Mouse (Mus musculus) myocyte (in vitro differentiated cells): ENCODE results near the gene Relt. TPM values are rescaled to one million over a fixed set of nuclear protein-coding genes. Genes with fewer than 3 reads are reported as not detected.

ENCODE experiments used
- H3K27me3 ChIP-seq: one replicate; pipeline ENCODE4 v1.6.1; 2011; ENCODE audit not compliant: control insufficient read depth, insufficient read depth, insufficient read length
- H3K36me3 ChIP-seq: one replicate; pipeline ENCODE4 v1.6.1; 2011; ENCODE audit not compliant: control insufficient read depth, insufficient read depth
- H3K4me2 ChIP-seq: one replicate; pipeline ENCODE4 v1.6.1; 2011; ENCODE audit warnings: low read depth, control low read depth
- H3K4me3 ChIP-seq: one replicate; pipeline ENCODE4 v1.5.1; 2011; ENCODE audit warnings: mild to moderate bottlenecking, control low read depth, moderate library complexity
- H3K79me2 ChIP-seq: one replicate; pipeline ENCODE4 v1.6.1; 2011; ENCODE audit not compliant: control insufficient read depth, insufficient read depth
- H3ac ChIP-seq: one replicate; pipeline ENCODE4 v1.6.1; 2011; ENCODE audit not compliant: control insufficient read depth, insufficient read length
- CEBPB ChIP-seq: IDR thresholded peaks from 2 replicates; pipeline ENCODE4 v1.6.1; 2011; ENCODE audit warnings: mild to moderate bottlenecking, moderate library complexity; ENCODE audit not compliant: poor library complexity, insufficient read depth, severe bottlenecking
- E2F4 ChIP-seq: IDR thresholded peaks from one replicate; pipeline ENCODE4 v1.6.1; 2011; ENCODE audit warnings: mild to moderate bottlenecking, control low read depth, moderate library complexity; ENCODE audit not compliant: insufficient read depth
- MAX ChIP-seq: IDR thresholded peaks from one replicate; pipeline ENCODE4 v1.6.1; 2011; ENCODE audit warnings: low read depth, mild to moderate bottlenecking, control low read depth
- MYOD1 ChIP-seq, 3 experiments: IDR thresholded peaks; one replicate each; pipeline ENCODE4 v1.6.1; 2011; ENCODE audit warnings: control low read depth in 2 of 3, low read depth in 2 of 3, mild to moderate bottlenecking in 2 of 3, moderate library complexity in 1 of 3; ENCODE audit not compliant: insufficient read length in 2 of 3, control insufficient read depth in 1 of 3
- MYOG ChIP-seq, 3 experiments: IDR thresholded peaks; one replicate each; pipeline ENCODE4 v1.6.1; 2011; ENCODE audit warnings: control low read depth in 2 of 3, low read depth in 2 of 3, mild to moderate bottlenecking in 2 of 3; ENCODE audit not compliant: insufficient read length in 2 of 3, control insufficient read depth in 1 of 3, insufficient read depth in 1 of 3
- POLR2A ChIP-seq: IDR thresholded peaks from one replicate; pipeline ENCODE4 v1.6.1; 2011; ENCODE audit warnings: low read depth, mild to moderate bottlenecking, control low read depth, moderate library complexity; ENCODE audit not compliant: insufficient read length
- POLR2AphosphoS2 ChIP-seq: IDR thresholded peaks from one replicate; pipeline ENCODE4 v1.6.1; 2011; ENCODE audit warnings: low read depth, control low read depth; ENCODE audit not compliant: insufficient read length
- REST ChIP-seq: IDR thresholded peaks from one replicate; pipeline ENCODE4 v1.6.1; 2011; ENCODE audit warnings: mild to moderate bottlenecking, control low read depth, moderate library complexity; ENCODE audit not compliant: insufficient read depth, insufficient read length
- SRF ChIP-seq: IDR thresholded peaks from one replicate; pipeline ENCODE4 v1.6.1; 2011; ENCODE audit warnings: low read depth; ENCODE audit not compliant: control insufficient read depth, insufficient read length
- TCF12 ChIP-seq: IDR thresholded peaks from one replicate; pipeline ENCODE4 v1.6.1; 2011; ENCODE audit warnings: mild to moderate bottlenecking, control low read depth; ENCODE audit not compliant: poor library complexity, insufficient read depth, severe bottlenecking
- TCF3 ChIP-seq: IDR thresholded peaks from one replicate; pipeline ENCODE4 v1.6.1; 2011; ENCODE audit warnings: low read depth, control low read depth; ENCODE audit not compliant: insufficient read length
- USF1 ChIP-seq: IDR thresholded peaks from one replicate; pipeline ENCODE4 v1.6.1; 2011; ENCODE audit warnings: low read depth, mild to moderate bottlenecking, control low read depth, moderate library complexity
- polyA plus RNA-seq: library from polyadenylated mRNA; unstranded; fragments of >200 nt; fragmentation: generic; extraction: Trizol; gene quantifications from one replicate; pipeline ENCODE4 v1.2.1, GENCODE M21; 2012; ENCODE audit warnings: missing spikeins

Relt gene
- polyA plus RNA-seq, 1 experiment: 6.5 TPM

DNA sequence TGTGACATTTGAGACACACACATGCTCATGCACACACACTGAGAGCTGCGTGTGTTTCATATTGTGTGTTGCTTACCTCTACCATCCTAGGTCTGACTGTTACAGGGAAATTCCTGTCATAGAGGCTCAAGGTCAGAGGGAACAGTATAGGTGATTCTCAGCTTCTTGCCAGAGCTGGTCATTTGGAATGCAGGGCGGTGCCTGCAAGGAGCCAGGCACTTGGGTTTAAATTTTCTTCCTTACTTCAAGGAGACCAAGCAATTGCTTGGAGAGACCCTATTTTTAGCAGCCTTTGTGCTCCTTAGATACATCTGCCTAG lies 45.8 kb downstream of the Relt start:
- H3K4me2 ChIP-seq: no peak overlapping the region
- H3K4me3 ChIP-seq: no peak overlapping the region
- H3ac ChIP-seq: no peak overlapping the region
- no peaks in the 10 kb centered on the region for H3K36me3 ChIP-seq
- no peak for TF ChIP-seq TCF12
- no peak for TF ChIP-seq POLR2A
- no peak for TF ChIP-seq E2F4
- no peak for TF ChIP-seq POLR2AphosphoS2
- no peak for TF ChIP-seq MYOG (IDR thresholded peaks at IDR 0.05; ENCODE audit: control insufficient read depth in 1 of 3, insufficient read depth in 1 of 3, insufficient read length in 2 of 3, low read depth in 2 of 3)
- TF ChIP-seq MYOD1 (IDR thresholded peaks at IDR 0.05; ENCODE audit: control insufficient read depth in 1 of 3, insufficient read length in 2 of 3, low read depth in 2 of 3): no peak
- TF ChIP-seq MAX: no peak
- no peak for TF ChIP-seq TCF3
- no peak for TF ChIP-seq REST
- no peak for TF ChIP-seq CEBPB
- TF ChIP-seq USF1: no peak
- no peak for TF ChIP-seq SRF
- H3K79me2 ChIP-seq: no peaks in the 10 kb centered on the region
- no peaks in the 10 kb centered on the region for H3K27me3 ChIP-seq

DNA sequence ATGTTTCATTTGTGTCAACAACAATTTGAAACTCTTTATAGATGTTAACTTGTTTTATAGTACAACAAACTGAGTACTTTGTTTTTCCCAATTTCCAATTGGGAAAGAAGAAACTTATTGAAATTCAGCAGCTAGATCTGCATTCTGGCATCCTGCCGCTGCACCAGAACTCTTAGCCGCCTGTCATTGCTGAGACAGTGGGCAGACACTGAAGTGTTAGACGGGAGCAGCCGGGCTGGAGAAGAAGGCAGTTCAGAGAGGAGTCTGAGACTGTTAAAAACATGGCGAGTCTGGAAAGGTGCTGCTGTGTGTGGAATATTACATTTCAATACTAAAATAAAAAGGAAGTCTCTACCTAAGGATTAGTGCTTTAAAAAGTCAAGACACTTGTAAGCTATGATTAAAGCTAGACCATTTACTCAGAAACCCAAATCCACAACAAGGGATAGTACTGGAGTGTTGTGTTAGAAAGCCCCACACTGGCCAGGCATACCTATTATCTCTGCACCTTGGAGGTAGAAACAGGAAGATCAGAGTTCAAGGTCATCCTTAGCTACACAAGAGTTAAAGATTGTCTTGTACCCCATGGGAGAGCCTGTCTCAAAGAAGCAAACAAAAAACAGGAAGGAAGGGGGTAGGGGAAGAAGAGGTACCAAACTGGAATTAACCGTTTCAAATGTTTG lies 46.3 kb downstream of the Relt start:
- TF ChIP-seq MAX (no peak), MYOD1 (IDR thresholded peaks at IDR 0.05; ENCODE audit: control insufficient read depth in 1 of 3, insufficient read length in 2 of 3, low read depth in 2 of 3) (no peak), CEBPB (no peak), POLR2A (no peak), MYOG (IDR thresholded peaks at IDR 0.05; ENCODE audit: control insufficient read depth in 1 of 3, insufficient read depth in 1 of 3, insufficient read length in 2 of 3, low read depth in 2 of 3) (no peak), TCF12 (no peak), USF1 (no peak)
- Histone ChIP-seq H3K27me3 (no peaks in the 10 kb centered on the region), H3K4me2 (no peak overlapping the region), H3K79me2 (no peaks in the 10 kb centered on the region), H3K36me3 (no peaks in the 10 kb centered on the region), H3ac (no peak overlapping the region), H3K4me3 (no peak overlapping the region)

DNA sequence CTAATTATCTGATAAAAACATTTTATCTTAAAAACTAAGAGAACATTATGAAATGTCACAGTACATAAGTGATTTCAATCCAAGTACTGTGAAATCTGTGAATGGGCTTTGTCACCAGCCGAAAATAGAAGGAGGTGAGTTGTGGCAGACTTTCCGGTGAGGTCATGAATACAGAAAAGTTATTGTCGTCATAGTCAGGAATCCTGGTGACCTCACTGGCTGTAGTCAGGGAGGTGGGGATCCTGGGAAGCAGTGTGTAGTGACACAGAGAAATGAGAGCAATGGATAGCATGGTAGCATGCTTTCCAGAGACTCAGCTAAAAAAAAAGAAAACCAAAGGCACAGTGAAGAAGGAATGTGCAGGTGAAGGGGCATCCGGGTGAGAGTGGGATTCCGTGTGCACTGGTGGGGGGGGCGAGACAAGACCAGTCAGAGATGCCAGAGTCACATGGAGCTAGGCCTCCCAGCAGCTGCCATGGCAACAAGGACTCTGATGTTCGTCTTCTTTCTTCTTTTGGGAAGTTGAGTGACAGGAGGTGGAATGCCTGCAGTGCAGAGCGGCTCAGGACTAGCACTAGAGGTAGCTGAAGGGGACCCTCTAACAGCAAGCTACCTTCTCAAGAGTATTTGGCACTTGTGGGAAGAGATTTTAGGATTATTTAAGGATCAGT lies 47.2 kb downstream of the Relt start:
- TF ChIP-seq MAX (no peak), USF1 (no peak), POLR2AphosphoS2 (no peak), CEBPB (no peak), TCF12 (no peak), MYOG (IDR thresholded peaks at IDR 0.05; ENCODE audit: control insufficient read depth in 1 of 3, insufficient read depth in 1 of 3, insufficient read length in 2 of 3, low read depth in 2 of 3) (no peak), SRF (no peak), TCF3 (no peak), POLR2A (no peak)
- H3K4me2 ChIP-seq: no peak overlapping the region
- H3K36me3 ChIP-seq: no peaks in the 10 kb centered on the region
- H3K27me3 ChIP-seq: no peaks in the 10 kb centered on the region
- no peak overlapping the region for H3K4me3 ChIP-seq
- H3K79me2 ChIP-seq: no peaks in the 10 kb centered on the region
- no peak overlapping the region for H3ac ChIP-seq

DNA sequence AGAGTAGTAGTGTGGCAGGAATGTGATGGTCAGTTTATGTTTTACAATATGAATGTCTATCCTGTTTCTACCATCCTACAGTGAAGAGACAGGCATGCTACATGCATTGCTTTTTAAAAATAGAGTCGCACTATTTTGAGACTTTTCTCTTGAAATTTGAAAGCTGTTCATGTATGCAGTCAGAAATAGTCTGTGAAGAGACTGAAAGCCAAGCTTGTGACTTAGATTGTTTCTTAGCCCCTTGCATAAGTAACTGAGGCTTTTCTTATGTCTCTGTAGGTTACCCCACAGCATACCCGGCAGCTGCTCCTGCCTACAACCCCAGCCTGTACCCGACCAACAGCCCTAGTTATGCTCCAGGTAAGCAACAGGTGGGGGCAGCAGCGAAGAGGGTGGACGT lies 50.6 kb downstream of the Relt start:
- H3ac ChIP-seq: no peak overlapping the region
- H3K4me3 ChIP-seq: no peak overlapping the region
- H3K79me2 ChIP-seq: no peaks in the 10 kb centered on the region
- no peak overlapping the region for H3K4me2 ChIP-seq
- TF ChIP-seq POLR2A (no peak), TCF3 (no peak), USF1 (no peak), TCF12 (no peak), CEBPB (no peak), MYOG (IDR thresholded peaks at IDR 0.05; ENCODE audit: control insufficient read depth in 1 of 3, insufficient read depth in 1 of 3, insufficient read length in 2 of 3, low read depth in 2 of 3) (no peak), REST (no peak), E2F4 (no peak), POLR2AphosphoS2 (no peak), SRF (no peak), MAX (no peak), MYOD1 (IDR thresholded peaks at IDR 0.05; ENCODE audit: control insufficient read depth in 1 of 3, insufficient read length in 2 of 3, low read depth in 2 of 3) (no peak)
- H3K36me3 ChIP-seq: no peaks in the 10 kb centered on the region
- H3K27me3 ChIP-seq: no peaks in the 10 kb centered on the region

DNA sequence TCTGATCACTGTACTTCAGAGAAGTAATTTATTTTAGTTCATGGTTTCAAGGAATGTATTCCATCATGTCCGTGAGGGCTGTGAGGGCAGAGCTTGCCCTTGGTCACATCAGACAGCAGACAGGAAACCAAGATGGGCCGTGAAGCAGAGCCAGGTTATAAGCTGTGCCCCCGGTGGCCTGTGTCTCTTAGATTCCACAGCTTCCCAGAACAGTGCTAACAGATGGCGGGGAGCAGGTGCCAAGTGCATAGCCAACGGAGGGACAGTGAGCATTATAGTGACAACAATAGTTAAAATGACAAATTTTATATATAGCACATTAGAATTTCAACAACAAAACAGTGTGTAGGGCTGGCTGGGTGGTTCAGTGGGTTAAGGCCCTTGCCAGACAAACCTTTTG lies 51.3 kb downstream of the Relt start:
- peak in 2 of 3 experiments; percentile 29 to 73 for TF ChIP-seq MYOD1 (IDR thresholded peaks at IDR 0.05; ENCODE audit: control insufficient read depth in 1 of 3, insufficient read length in 2 of 3, low read depth in 2 of 3)
- TF ChIP-seq POLR2AphosphoS2: no peak
- no peak for TF ChIP-seq TCF3
- TF ChIP-seq CEBPB: no peak
- no peak for TF ChIP-seq USF1
- peak in 1 of 3 experiments; percentile 32 for TF ChIP-seq MYOG (IDR thresholded peaks at IDR 0.05; ENCODE audit: control insufficient read depth in 1 of 3, insufficient read depth in 1 of 3, insufficient read length in 2 of 3, low read depth in 2 of 3)
- no peak for TF ChIP-seq REST
- no peaks in the 10 kb centered on the region for H3K27me3 ChIP-seq
- no peak overlapping the region for H3K4me3 ChIP-seq
- H3ac ChIP-seq: no peak overlapping the region
- H3K79me2 ChIP-seq: no peaks in the 10 kb centered on the region
- no peaks in the 10 kb centered on the region for H3K36me3 ChIP-seq
- no peak overlapping the region for H3K4me2 ChIP-seq
